ENCODE assay signal across 11 mouse cellular contexts in the genomic region with DNA sequence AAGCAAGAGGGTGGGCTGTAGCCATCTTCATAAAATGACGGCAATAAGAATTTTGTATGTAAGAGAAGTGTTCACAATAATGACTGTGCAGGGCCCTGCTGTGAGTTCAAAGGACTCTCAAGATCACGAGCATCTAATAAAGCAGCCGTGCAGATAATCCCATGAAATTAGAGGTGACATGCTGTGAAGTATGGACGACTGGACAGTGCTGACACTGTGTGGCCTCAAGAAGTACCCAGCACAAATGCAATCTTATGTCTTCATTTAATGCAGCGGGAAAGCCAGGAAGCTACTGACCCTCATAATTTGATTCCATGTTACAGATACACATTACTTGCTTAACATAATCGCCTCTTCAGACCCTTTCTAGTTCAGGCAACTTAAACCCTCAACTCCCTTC. TPM values are rescaled to one million over a fixed set of nuclear protein-coding genes. Genes with fewer than 3 reads are reported as not detected.
"Had no signal": no experiment of that assay in that cellular context is flagged by ENCODE, and none has a peak within 500 bp of the region (broad histone marks: within the 10 kb centered on the region; RNA-seq: fewer than 3 reads in every experiment).

No protein-coding gene starts in this region.

- ATAC-seq: intestine, postnatal 0 days had no signal

- H3K9ac ChIP-seq: liver, embryonic 14.5 days had no signal

- DNase-seq: kidney, adult 8-10 months; kidney, postnatal 25 days; lung, adult 18-20 months; right cerebral cortex, postnatal 4 days; spleen, adult 18-20 months; thymus, adult 18-20 months; thymus, postnatal 14 days had no signal

- H3K4me3 ChIP-seq: left cerebral cortex, adult 2 months had no signal

- H3K27ac ChIP-seq: left cerebral cortex, adult 2 months; liver, embryonic 14.5 days had no signal

RNA-seq across cellular contexts. Expression of a gene that starts 57.3 kb away (rescaled TPM):
- polyA plus RNA-seq: liver, adult 2 months had no signal
